Mouse (Mus musculus): ENCODE measurements at regions not wholly inside any gene's neighbourhood (a gene's known extent, or its start where the extent isn't known, plus 50 kb on each side); places are given as distances from the start of the nearest gene placed in this dataset.

DNA sequence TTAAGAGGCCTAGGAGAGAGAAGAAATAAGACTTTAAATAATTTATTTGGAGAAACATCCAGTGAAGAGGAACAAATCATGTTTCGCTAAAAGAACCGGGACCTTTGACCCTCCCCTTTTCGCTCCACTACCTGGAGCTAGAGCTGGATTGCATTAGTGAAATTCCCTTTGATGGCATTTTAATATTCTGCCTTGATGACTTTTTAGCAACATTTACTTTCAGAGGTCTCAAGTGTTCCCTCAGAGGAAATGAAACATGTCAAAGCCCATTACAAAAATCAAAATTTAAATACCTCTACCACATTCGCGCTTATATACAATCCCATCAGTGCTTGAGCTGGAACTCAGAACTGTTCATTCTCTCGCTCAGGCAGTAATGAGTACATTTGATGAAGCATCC is 297.0 kb upstream of the Gm10295 start:
- no peak for ATAC-seq (replicated peaks; ENCODE audit: low FRiP score, poor library complexity, severe bottlenecking)

DNA sequence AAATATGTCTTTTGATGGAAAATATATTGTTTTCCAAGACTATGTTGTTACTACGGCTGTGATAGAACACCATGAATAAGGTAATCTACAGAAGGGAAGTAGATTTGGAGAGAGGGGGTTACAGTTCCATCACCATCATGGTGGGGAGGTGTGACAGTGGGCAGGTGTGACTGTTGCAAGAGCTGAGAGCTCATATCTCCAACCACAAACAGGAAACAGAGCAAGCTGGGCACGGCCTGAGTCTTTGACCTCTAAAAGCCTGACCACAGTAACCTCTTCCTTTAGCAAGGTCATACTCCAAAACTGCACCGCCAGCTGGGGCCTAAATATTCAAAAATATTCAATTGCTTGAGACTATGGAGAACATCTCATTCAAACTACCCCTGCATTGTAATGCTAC is 295.7 kb upstream of the Gm10295 start:
- ATAC-seq (replicated peaks; ENCODE audit: low FRiP score, poor library complexity, severe bottlenecking): no peak

DNA sequence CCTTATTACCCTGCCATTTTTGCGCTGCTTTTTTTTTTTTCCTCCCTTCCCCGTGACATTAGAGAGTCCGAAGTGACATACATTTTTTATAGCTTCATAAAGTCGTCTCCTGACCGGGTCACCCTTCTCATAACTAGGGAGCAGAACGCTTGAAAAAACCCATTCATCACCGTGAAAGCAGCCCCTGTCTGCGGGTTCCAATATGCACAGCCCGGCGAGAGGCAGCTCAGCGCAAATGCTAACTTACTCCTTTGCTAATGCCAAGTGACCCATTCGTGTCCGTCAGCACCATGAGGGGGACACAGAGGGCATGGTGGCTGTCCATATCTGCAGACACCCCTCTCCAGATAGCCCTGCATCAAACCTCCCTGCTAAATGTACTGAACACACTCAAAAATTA is 271.8 kb upstream of the Gm10295 start:
- no peak for ATAC-seq (replicated peaks; ENCODE audit: low FRiP score, poor library complexity, severe bottlenecking)

DNA sequence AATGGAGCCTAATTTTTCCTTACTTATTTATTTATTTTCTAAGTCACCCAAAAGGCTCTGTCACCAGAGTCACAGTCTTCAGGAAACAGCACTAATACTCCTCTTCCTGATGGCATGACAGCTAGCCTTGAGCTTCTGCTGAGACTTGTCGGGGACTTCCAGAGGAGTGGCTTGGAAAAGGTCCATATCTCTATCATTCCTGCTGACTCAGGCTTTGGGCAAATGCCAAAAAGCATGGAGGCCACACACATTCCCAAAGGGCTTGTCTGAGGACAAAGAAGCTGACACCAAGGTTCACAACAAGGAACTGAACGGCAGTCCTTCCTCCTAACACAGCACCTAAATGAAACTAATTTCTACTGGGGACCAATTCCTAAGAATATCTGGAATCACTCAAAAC is 251.9 kb upstream of the Gm10295 start:
- ATAC-seq (replicated peaks; ENCODE audit: low FRiP score, poor library complexity, severe bottlenecking): no peak

DNA sequence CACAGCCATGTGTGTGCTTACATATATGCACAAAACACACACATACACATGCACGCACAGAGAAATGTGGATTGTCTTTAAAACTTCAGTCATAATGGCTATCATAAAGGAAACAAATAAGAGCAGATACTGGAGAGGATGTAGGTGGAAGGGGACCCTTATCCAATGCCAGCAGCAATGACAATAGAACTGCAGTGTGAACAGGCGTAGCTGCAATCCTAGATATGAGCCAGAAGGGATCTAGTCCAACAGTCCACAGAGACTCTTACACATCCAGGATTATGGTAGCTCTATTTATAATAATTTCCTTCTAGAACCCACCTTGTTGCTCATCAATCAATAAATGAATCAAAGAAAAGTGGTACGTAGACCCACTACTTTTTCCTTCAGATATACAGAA is 245.5 kb upstream of the Gm10295 start:
- ATAC-seq (replicated peaks; ENCODE audit: low FRiP score, poor library complexity, severe bottlenecking): no peak

DNA sequence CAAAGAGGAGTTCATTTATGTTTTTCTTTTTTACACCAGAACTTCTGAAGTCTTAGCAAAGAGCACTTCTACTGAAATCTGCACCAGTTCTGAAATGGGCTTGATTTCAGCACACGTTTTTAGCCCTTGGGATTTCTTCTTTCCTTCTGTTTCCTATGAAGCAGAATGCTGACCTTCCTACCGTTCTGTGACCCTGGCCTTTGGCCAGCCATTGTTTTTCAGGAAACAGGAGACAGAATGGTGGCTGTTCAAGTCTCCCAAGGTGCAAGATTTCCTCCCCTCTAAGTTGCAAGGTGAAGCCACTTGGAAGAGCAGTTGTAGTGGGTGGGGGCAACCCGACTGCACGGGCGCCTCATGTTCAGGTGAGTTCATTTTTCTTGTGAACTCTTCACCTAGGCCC is 236.3 kb upstream of the Gm10295 start:
- no peak for ATAC-seq (replicated peaks; ENCODE audit: low FRiP score, poor library complexity, severe bottlenecking)

DNA sequence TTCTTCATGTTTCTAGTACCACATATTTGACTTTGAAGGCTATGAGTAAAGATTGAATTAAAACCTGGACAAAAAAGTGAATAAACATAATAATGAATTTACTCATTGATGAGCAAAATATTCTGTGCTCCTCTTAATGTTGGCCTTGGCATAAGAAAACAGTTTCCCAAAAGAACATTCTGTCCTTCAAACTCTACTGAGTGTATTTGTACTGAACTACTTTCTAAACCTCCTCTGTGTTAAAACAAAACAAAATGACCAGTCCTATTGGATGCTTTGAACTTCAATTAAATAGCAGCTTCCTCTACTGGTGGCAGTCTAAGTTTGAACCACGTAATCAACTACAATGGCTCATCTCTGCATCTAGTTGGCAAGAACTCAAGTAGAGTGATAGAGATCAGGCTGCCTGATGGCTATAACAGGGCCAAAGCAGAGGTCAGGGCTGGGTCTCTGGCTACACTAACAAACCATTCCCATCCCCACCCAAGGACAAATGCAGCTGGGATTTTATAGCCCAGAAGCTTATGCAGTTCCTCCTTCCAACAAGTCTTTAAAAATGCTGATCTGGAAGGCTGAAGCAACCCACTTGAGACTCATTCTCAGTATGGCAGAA is 232.3 kb upstream of the Gm10295 start:
- no peak for ATAC-seq (replicated peaks; ENCODE audit: low FRiP score, poor library complexity, severe bottlenecking)

DNA sequence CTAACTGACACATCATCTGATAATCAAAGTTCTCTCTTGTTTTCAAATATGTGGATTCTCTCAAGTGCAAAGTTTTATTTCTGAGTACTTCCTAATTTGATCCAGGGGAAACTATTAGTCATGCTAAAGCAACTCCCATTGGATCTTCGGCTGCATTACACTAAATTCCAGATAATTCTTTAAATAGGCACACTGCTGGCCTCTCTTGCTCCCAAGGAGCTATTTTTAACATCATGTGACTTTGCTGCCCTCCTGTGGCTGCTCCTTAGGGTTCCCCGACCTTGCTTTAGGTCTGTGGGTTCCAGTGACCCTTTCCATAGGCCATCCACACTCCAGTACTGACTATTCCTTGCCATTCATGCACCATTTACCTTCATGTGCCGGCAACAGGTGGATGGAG is 230.5 kb upstream of the Gm10295 start:
- ATAC-seq (replicated peaks; ENCODE audit: low FRiP score, poor library complexity, severe bottlenecking): no peak

DNA sequence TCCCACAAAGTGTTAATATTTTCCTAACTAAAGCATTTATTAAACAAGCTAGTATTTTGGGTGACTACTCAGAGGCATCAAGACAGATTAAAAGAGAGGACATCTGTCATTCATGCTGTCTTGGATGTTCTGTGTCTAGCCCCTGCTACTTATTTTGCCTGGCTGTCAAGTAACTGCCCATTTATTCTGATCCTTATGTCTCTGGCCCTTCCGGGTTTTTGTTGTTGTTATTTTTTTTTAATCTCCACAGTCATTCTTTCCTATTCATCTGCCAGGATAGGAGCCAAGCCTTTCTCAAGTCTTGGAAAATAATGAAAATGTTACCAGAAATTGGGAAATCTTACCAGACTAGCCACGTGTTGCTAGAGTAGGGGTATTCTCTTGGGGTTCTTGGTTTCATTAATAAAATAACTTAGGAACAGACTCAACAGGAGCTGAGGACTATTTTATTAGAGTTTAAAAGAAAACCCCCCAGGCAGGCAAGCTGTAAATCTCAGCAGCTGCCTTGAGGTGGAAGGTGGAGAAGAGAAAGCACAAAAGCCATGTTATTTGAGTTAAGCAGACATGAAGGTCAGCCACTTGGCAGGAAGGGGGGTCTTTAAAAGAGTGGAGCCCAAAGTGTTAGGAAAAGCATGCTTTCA is 209.1 kb upstream of the Gm10295 start:
- ATAC-seq (replicated peaks; ENCODE audit: low FRiP score, poor library complexity, severe bottlenecking): no peak

DNA sequence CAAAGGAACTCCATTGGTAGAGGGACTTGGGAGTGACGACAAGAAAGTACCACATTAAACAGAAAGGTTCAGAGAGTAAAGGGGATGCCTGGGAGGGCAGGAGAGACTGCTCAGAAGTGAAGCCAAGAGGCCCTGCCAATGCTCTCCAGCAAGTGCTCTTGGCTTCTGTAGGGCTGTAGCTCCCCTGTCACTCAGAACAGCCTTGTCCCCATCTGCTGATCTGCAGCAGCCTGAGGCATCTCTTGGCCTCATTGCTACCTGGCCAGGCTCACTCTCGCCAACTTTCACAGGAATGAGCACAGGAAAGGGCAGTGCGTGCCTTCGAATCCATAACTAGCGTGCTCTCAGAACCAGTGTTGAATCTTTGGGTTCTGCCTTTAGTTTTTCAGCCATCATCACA is 205.2 kb upstream of the Gm10295 start:
- no peak for ATAC-seq (replicated peaks; ENCODE audit: low FRiP score, poor library complexity, severe bottlenecking)

DNA sequence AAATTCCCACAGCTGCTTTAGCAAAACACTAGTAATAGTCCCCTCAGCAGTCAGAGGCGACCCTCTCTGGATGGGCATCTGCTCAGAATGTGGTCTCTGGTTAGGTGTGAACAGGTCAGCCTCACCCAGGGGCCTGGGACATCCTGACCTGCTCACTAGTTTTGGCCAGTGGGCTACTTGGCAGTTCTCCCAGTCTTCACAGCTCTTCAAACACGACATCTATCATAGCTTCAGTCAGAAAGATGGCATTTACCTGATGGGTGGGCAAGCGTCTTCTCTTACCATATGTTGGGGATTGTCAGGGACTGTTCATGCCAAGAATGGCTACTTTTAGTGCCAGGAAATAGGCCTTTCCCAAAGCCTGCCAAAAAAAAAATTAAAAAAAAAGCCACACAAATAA is 204.2 kb upstream of the Gm10295 start:
- ATAC-seq (replicated peaks; ENCODE audit: low FRiP score, poor library complexity, severe bottlenecking): no peak

DNA sequence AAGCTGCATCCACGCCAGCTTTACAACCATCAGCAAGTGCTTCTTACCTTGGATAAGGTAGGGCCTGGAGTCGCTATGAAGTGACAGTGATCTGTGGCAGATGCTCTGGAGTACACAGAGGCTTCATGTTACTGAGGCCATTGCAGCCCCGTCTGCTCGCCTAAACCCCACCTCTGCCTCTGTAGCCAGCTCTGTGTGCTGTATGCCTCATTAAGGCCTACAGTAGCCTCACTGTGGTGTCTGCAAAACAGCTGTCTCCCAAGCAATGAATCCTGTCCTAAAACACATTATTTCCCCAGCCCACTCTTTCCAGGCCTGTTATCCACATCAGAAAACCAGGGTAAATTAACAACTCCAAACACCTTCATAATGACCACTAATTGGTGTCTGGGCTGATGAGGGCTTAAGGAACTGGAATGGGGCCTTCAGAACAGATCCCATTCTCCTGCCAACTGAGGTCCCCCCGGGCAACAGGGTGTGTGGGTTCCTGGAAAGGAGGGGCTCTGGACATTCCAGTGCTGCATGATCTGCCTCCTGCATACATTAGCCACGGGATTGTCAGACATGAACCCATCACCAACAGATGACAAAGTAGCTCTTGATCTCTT is 195.4 kb upstream of the Gm10295 start:
- ATAC-seq (replicated peaks; ENCODE audit: low FRiP score, poor library complexity, severe bottlenecking): no peak

DNA sequence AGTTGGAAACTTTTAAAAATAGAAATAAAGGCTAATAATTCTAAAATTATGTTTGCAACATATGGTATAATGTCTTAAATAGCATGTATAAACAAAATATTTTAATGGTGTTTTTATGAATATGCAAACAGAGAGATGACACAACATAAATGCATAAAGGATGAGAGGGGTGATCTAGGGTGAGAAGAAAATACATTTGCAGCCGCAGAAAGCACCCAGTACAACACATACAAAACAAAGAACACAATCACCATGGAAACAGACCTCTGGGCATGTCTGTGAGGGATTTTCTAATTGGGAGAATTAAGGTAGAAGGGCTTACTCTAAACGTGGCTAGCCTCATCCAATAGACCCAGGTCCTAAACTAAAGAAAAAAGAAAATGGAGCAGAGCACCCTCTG is 190.2 kb upstream of the Gm10295 start:
- ATAC-seq (replicated peaks; ENCODE audit: low FRiP score, poor library complexity, severe bottlenecking): no peak

DNA sequence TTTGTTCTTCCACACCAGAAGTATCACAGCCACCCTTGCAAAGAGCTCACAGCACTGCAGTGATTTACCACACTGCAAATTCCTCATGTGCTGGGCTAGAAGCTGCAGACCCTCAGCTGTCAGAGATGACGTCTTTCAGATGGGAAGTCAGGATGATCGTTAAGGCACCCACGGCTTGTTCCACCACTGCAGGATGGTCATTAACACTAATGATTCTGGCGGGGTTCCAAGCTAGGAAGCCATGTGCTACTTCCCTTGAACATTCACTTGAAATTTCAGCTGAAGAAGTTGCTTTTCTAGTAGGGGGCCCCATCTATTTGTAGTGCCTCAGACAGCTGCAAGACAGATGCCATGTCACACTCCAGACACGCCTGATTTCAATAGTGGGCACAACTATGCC is 181.8 kb upstream of the Gm10295 start:
- ATAC-seq (replicated peaks; ENCODE audit: low FRiP score, poor library complexity, severe bottlenecking): no peak

DNA sequence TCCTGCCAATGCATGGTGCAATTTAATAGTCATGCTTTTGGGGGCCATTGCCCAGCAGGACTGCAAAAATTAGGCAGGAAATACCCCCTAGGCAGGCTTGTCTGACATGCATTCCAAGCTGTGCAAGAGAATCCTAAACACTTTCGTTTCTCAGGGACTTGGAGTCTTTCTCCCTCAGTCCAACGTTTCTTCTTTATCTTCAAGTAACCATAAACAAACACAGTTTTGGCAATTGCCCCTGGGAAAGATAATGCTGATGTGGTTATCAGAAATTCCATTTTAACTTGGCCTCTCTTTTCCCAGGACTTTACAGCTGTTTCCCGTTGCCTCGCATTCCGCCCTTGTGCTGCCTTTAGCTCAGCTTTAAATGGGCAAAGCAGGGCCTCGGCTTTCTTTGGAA is 180.2 kb upstream of the Gm10295 start:
- no peak for ATAC-seq (replicated peaks; ENCODE audit: low FRiP score, poor library complexity, severe bottlenecking)

DNA sequence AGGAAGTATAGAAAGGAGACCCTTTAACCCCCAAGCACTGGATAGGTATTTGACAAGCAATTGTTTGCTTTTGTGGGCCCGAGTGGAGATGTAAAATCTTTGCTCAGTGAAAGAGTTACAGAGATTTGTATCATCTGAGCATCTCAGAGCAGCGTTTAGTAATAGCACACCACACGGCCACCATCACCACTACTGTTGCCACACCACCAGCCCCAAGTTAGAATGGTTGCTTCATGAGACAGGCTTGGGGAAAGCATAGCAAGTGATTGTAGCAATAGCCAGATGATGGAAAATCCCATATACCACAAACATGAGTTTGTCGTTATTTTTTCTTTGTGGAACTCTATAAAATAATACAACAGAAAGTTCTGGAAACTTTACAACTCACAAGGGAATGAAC is 179.6 kb upstream of the Gm10295 start:
- no peak for ATAC-seq (replicated peaks; ENCODE audit: low FRiP score, poor library complexity, severe bottlenecking)

DNA sequence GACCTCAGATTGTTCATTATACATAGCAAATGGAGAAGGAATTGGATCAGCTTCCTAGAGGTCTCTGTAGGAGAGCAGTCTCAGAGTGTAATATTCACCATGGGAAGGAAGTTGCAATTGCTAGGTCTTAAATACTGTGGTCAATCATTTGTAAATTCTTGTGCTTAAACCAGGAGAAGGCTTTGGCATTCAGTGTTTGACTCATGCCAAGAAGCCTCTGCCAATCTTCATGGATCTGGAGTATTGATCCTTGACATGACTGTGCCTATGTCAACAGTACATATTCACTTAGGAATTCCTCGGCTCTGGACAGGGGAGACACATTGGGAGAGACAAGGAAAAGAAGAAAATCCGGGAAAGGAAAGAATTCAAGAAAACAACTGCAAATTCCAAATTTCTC is 174.9 kb upstream of the Gm10295 start:
- ATAC-seq (replicated peaks; ENCODE audit: low FRiP score, poor library complexity, severe bottlenecking): no peak

DNA sequence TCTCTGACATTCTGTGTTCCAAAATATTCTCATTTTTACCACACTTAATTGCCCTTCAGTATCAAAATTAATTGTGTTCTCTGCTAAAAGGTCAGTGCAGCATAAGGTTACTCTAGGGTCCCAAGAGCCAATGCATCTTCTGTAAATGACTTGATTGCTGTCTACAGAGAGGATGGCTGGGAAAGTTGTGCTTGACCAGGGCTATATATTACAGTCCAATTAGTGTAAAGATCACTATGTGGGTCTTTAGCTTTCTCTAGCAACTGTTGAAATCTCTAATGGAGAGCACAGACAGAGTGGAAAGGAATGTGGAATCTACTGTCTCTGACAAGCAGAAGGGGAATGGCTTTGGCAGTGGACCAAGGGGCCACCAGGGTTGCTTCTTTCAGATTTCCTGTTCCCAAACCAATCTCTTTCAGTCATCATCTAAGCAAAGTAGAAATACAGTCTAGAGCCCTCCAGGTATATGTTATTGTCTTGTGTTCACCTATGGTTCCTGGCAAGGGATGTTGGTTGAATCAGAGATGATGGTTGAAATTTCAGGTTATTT is 173.4 kb upstream of the Gm10295 start:
- ATAC-seq (replicated peaks; ENCODE audit: low FRiP score, poor library complexity, severe bottlenecking): no peak

DNA sequence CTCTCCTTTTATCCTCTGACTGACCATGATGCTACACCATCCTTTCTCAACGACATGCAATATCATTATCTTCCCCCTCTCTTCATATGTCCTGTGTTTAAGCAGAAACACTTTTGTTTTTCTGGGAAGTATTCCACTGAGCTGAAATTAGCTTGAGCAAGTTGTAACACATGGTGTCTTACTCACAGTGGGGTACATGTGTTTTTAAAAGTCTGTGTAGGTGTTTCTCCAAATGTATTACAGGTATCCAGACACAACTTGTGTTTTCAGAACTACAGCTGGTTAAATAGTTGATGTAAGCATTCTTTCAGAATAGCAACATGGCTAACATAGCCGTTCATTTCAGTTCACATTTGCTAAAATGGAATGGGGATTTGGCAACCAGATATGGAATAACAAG is 172.8 kb upstream of the Gm10295 start:
- no peak for ATAC-seq (replicated peaks; ENCODE audit: low FRiP score, poor library complexity, severe bottlenecking)

DNA sequence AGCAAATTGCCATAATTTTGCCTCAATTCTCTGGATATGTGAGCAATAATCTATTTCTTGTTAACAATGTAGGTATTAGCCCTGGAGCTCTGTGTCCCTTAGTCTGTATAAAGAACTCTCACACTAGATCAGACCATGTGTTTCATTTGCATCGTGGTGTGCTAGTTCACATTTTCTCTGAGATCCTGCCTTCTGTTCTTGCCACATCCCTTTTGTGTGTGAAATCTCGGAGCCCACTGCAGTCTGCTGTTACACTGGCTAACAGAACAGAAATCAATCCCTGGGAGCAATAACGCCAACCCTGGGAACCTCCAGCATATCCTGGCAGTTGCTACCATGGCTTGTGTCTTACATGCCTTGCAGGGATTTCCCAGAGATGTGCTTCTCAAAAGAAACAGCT is 156.1 kb upstream of the Gm10295 start:
- no peak for ATAC-seq (replicated peaks; ENCODE audit: low FRiP score, poor library complexity, severe bottlenecking)

DNA sequence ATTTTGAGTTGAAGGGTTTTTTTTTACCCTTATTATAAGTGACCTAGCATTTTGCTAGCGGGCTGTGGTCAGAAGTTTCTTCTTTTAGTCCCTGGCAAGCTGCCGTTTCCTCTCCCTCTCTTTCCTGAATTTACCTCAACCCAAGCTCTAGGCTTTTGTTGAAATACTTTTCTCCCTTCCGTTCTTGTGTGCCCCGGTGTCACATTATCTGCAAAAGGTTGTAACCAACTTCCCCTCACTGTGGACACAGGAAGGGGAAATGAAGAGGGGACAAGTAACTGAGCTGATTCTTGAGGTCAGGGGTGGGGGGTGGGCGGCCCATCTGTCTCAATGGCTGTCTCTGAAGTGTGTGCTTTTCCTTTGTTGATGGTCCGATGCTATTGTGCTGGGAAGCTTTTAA is 149.4 kb upstream of the Gm10295 start:
- no peak for ATAC-seq (replicated peaks; ENCODE audit: low FRiP score, poor library complexity, severe bottlenecking)

DNA sequence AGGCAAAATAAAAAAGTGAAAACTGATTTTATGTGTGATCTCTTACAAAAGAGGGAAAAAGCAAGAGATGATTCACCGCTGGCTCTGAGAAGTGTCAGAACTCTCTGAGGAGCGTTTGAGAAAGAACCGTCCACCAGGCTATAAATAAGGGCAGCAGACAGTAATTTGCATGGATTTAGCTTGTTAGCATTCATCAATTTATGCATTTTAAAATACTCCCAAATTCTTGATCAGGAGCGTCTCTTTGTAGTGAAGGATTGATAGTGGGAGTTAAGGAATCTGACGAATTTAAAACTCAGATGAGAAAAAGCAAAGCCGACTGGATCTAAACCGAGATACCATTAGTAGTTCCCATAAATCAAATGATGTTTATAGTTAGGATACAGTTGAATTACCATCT is 146.8 kb upstream of the Gm10295 start:
- ATAC-seq (replicated peaks; ENCODE audit: low FRiP score, poor library complexity, severe bottlenecking): no peak
